Mouse (Mus musculus): Measurements from ENCODE around the gene Tnrc6c. TPM values are rescaled to one million over a fixed set of nuclear protein-coding genes. Genes with fewer than 3 reads are reported as not detected.
A peak's percentile ranks its signal among the peaks of the same experiment; 100 is the strongest.

The Tnrc6c gene
- total RNA-seq, 2 experiments from 2014 or later, result 6.3 to 6.9 TPM

DNA sequence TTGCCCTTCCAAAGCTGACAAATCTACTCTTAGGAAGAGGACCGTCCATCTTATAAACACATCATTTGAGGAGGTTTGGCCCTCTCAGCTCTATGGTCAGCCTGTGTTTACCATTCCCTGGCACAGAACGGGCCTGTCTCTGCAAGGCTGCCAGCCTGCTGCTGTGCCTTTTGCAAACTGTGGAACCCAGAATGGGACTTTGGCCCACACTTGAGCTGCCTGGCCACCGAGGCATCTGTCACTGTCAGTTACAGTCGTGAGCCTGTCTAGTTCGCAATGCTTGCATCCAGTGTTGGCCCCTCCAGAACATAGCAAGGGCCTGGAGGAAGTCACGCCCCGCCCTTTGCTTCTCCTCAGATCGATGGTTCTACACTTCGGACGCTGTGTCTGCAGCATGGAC is 105.2 kb downstream of the Tnrc6c start:
- ATAC-seq (replicated peaks; ENCODE audit: low FRiP score, poor library complexity, severe bottlenecking), result no peak

DNA sequence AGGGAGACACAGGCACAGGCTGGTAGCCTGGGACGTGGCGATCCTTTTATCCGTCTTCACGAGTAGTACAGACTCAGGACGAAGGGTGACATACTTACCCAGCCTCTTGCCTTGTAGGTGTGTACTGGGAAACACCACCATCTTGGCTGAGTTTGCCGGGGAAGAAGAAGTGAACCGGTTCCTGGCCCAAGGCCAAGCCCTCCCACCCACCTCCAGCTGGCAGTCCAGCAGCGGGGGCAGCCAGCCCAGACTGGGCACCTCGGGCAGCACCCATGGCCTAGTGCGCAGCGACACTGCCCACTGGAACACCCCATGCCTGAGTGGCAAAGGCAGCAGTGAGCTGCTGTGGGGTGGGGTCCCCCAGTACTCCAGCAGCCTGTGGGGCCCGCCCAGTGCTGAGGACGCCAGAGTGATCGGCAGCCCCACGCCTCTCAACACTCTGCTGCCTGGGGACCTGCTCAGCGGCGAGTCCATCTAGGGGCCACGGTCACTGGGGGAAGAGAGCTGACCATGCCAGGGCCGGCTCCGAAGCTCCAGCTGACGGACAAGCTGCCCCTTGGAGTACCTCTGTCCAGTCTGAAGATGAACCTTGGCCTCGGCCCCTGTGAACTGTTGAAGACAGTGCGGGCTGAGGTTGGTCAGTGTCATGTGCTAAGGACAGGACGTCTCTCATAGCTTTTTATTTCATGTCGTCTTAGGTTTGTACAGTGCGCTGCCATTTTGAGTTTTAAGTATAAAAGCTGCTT is 106.5 kb downstream of the Tnrc6c start:
- no peak for ATAC-seq (replicated peaks; ENCODE audit: low FRiP score, poor library complexity, severe bottlenecking)

DNA sequence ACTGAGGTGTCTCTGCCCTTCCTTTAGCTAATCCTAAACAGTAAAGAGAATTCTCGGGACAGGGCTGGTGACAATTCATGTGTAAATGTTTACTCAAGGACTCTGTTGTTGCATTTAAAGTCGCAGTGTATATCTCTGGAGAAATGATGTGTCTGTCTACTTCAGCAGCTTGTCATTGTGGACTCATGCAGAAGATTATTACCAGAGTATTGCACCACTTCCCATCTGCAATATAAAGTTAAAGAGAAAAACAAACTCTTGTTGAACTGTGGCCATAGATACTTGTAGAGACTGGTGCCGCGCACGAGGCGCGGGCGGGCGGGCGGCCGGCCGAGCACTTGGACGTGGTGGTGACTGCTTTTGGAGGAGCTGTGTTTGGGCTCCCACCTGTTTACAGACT is 107.7 kb downstream of the Tnrc6c start:
- no peak for ATAC-seq (replicated peaks; ENCODE audit: low FRiP score, poor library complexity, severe bottlenecking)

DNA sequence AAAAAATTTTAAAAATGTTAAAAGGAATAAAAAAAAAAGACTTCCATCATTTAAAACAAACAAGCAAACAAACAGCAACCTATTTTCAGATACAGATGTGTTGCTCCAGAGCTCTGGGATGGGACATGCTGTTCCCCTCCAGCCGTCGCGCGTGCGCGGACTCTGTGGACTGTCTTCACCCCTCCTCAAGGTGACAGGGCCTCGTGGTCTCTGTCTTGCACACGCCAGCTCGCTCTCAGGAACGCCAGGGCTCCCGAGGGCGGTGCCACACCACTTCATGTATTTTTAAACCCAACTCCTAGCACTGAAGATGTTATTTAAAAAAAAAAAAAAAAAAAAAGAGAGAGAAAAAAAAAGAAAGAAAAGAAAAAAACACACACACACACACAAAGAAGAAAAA is 108.2 kb downstream of the Tnrc6c start:
- no peak for ATAC-seq (replicated peaks; ENCODE audit: low FRiP score, poor library complexity, severe bottlenecking)

DNA sequence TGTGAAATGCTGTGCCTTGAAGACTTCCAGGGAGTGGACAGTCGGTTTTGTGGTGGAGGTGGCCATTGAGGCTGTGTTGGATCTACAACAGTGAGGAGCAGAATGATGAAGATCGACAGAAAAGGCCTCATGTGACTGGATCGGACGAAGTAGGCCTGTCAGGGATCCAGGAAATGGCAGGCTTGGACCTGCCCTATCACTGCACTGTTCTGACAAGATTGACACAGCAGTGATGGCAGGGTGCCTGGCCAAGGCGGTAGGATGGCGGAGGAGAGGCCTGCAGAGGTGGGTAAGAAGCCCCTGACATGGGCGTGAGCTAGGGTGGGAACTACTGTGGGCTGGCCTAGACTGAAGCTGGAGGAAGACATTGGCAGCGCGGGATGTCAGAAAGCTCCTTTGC is 110.2 kb downstream of the Tnrc6c start:
- no peak for ATAC-seq (replicated peaks; ENCODE audit: low FRiP score, poor library complexity, severe bottlenecking)

DNA sequence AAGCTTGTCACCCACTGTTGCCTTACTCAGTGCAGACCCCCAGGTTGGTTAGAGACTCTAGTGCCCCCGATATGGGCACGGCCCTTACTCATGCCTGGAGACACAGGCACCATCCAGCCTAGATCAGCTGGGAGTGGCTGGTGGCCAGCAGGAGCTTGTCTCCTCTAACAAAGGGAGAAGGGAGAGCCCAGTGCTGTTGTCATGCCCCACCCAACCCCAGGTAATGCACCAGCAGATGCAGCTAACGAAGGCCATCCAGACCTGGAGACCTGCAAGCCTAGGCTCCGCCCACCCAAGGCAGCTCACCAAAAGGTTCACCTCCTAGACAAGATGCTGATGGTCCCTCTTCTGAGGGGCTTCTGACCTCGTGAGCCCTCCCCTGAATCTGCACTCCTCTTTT is 111.3 kb downstream of the Tnrc6c start:
- ATAC-seq (replicated peaks; ENCODE audit: low FRiP score, poor library complexity, severe bottlenecking), result no peak

DNA sequence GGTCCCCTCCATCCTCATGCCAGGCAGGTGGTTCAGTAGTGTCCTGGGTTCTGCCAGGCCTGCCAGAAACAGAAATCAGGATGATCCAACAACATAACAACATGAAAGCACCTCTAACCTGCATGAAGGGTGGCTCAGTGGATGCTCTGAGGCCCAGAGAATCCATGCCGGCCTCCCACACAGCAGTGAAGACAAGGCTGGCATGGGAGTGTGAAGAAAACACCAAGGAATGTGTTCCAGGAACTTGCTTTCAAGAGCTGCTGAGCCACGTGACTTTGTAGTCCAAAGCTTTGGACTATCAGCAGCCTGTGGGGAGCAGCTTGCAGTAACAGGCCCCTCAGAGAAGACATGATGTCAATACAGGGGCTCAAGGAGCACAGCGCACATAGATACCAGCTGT is 112.2 kb downstream of the Tnrc6c start:
- ATAC-seq (replicated peaks; ENCODE audit: low FRiP score, poor library complexity, severe bottlenecking), result no peak

DNA sequence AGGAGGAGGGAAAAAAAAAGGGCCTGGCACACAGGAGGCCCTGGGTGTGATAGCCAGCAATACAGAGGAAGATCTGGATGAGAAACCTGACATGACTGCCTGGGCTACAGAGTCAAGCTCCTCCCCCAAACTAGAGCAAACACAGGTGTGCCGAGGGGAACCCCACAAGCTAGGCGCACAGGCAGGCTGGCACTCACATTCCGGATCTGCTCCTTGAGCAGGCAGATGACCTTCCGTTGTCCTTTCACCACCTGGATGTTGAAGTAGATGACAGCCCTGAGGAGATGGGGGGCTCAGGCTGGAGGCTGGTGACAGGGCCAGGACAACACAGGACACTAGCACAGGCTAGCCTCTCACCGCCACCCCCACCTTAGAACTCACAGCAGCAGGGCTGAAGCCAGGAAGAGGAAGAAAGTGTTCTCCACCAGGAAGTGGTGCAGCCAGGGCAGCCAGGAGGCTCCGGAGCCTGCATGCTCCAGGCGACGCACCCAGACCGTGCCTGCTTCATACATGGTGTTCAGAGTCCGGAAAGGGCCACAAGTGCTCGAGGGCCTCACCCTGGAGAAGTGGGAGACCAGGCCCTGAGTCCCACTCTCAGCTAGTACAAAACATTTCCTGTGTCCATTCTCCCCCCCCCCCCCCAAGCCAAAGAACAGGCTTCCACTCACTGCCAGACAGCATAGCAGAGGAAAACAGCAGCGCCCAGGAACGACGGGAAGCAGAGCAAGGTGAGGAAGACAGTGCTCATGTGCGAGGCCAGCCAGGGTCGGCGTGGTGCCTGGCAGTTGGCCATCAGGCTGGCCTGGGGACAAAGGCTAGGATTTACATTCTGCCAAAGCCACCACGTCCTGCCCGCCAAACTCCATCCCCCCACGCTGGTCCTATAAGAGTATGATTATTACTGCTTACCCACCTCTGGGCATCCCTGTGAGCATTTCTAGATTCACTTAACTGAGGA is 114.9 kb downstream of the Tnrc6c start:
- ATAC-seq (replicated peaks; ENCODE audit: low FRiP score, poor library complexity, severe bottlenecking), result no peak

DNA sequence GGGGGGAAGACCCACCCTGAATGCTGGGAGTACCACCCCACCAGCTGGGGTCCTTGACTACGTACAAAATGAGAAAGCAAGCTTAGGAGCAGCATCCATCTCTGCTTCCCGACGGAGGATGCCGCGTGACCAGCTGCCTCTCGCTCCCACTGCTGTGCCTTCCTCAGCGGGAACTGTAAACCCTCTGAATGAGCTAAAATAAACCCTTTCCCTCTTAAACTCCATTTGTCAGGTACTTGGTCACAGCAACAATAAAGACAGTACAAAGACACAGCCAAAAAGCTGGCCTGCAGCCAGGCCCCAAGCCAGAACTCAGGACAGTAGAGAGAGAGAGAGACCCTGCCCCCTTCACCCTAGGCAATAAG is 115.6 kb downstream of the Tnrc6c start:
- ATAC-seq (replicated peaks; ENCODE audit: low FRiP score, poor library complexity, severe bottlenecking), result no peak

DNA sequence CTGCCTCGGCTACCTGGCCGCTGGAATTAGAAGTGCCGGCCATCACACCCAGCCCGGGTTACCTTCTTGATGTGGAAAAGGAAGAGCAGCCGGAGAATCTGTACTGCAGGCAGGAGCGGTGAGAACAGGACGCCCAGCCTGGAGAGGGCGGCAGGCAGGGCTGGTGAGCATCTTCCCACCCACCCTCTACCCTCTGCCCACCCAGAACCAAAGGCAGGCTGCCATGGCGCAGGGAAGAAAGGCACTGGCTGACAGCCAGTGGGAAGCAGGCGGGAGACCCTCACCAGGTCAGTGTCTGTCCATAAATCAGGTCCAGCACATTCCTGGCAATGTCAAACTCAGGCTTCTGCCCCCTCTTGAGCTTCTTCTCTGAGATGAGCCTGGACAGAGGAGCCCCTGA is 116.3 kb downstream of the Tnrc6c start:
- no peak for ATAC-seq (replicated peaks; ENCODE audit: low FRiP score, poor library complexity, severe bottlenecking)

DNA sequence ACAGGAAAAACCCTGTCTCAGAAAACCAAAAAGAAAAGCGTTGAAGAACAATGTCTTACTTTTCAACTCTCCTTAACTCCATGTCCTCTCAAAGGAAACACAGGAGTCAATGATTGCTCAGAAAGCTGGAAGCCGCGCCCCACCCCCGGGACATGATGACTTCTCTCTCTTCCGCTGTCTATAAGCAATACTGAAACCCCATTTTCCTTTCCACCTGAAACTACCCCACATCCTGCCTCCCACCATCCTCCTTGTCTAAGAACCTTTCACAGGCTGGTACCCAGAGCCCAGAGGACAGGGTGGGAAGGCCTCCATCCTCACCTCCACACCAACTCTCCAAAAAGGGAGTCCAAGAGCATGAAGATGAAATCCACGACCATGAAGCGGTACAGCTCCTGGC is 118.3 kb downstream of the Tnrc6c start:
- ATAC-seq (replicated peaks; ENCODE audit: low FRiP score, poor library complexity, severe bottlenecking), result no peak

DNA sequence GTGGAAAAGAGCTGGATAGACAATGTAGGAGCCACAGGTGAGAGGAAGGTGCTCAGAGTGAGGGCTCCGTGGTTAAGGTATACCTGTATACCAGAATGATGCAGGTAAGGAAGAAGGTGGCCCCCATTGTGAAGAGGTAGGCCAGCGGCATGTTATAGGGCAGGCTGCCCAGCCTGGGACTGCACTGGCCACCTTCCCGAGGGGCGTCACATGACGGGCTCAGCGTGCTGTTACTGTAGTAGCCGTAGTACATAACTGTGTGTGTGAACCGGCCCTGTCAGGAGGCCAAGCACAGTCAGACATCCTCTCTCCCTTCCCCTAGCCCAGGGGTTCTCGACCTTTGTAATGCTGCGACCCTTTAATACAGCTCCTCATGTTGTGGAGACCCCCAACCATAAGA is 120.8 kb downstream of the Tnrc6c start:
- no peak for ATAC-seq (replicated peaks; ENCODE audit: low FRiP score, poor library complexity, severe bottlenecking)

DNA sequence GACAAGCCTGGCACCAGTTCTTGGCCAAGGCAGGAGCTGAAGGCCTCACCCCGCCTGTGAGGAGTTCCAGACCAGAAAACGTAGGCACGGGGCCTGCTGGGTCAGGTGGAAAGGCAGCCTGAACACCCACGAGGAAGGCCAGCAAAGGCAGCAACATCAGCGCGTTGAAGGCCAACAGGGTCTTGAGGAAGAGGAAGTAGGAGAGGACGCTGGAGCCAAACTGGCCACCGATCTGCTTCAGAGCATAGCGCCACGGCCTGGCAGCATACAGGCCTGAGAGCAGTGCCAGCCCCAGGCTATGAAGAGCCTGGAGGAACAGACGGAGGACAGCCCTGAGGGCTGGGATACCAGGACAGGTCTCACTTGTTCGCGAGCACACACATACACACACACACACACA is 121.5 kb downstream of the Tnrc6c start:
- no peak for ATAC-seq (replicated peaks; ENCODE audit: low FRiP score, poor library complexity, severe bottlenecking)

DNA sequence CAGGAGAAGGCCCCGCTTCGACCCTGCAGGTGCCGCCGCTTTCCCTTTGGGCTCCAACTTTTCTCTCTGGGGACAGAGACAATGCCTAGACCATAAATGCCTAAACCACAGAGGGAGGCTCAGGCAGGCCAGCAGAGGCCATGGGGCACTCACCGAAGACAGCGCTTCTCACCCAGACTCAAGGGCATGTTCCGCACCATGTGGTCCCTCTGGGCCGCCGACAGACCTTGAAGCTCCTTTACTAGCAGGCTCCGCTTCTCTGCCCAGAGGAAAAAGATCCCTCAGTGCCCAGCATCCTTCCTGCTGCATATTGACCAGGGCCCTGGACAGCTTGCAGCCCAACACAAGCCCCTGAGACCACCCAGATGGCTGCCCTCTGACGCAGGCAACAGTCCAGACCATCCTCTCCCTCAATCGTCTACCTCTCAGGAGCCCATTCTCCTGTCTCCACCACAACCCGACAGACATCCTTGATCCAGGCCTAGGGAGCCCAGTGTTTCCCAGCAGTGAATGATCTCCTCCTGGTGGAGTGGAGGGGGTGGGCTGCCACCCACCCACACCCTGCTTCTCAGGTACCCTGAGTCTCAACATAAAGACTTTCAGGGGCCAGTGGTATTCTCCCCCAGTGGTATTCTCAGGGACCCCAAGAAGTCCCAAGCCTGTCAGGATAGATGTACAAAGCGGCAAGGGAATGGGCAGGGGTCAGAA is 122.2 kb downstream of the Tnrc6c start:
- ATAC-seq (replicated peaks; ENCODE audit: low FRiP score, poor library complexity, severe bottlenecking), result no peak

DNA sequence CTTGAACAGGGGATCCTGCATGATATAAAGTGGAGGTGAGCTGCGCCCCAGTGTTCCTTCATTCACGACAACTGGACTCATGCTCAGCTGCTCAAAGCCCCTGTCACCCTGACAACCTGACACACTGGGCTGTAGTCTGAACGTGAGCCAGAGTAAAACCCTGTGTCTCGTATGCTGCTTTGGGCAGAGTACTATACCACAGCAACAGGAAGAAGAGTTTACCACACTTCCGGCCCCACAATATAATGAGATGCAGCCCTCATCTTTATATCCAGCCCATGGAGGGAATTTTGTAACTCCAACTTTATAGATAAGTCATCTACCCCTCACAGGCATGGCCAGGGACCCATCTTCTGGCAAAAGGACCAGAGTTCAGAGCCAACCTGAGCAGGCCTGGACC is 123.0 kb downstream of the Tnrc6c start:
- no peak for ATAC-seq (replicated peaks; ENCODE audit: low FRiP score, poor library complexity, severe bottlenecking)

DNA sequence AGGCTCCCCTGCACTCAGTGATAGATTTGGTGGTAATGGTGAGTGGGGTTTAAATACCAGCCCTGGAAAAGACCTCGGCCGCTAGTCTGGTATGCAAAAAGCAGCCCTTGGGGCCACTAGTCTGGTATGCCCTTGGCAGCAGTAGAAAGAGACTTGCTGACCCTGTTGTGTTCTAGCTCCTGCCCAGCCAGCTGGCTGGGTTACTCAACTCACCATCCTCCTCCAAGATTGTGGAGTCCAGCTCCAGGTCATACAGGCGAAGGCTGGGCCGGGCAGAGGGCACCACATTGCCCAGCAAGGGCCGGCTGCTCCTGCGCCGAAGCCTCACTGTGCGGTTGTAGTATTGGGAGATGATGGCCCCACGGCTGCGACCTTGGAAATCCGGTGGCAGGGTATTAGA is 123.9 kb downstream of the Tnrc6c start:
- ATAC-seq (replicated peaks; ENCODE audit: low FRiP score, poor library complexity, severe bottlenecking), result no peak

DNA sequence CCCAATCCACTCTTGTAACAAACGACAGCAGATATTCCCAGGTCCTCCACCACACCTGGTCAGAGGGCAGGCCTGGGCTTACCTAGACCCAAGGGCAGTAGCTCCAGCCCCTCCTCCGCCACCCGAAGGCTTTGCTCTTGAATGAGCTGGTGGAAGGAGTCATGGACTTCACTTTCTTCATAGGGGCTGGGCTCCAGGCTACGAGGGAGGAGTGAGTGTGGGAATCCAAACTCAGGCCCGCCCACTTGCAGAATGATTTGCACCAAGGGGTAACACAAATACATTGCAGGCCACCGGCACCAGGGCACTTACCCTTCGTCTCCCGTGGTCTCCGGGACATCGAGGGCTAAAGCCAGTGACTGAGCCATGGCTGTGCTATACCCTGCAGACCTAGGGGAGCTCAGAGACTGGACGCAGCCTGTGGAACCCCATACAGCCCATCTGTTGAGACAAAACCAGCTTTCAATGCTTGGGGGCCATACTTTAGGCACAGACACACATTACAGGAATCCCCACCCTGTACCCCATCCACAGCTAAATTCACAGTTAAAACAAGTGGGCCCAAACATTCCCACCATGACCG is 124.9 kb downstream of the Tnrc6c start:
- peak; percentile 28 for ATAC-seq (replicated peaks; ENCODE audit: low FRiP score, poor library complexity, severe bottlenecking)

DNA sequence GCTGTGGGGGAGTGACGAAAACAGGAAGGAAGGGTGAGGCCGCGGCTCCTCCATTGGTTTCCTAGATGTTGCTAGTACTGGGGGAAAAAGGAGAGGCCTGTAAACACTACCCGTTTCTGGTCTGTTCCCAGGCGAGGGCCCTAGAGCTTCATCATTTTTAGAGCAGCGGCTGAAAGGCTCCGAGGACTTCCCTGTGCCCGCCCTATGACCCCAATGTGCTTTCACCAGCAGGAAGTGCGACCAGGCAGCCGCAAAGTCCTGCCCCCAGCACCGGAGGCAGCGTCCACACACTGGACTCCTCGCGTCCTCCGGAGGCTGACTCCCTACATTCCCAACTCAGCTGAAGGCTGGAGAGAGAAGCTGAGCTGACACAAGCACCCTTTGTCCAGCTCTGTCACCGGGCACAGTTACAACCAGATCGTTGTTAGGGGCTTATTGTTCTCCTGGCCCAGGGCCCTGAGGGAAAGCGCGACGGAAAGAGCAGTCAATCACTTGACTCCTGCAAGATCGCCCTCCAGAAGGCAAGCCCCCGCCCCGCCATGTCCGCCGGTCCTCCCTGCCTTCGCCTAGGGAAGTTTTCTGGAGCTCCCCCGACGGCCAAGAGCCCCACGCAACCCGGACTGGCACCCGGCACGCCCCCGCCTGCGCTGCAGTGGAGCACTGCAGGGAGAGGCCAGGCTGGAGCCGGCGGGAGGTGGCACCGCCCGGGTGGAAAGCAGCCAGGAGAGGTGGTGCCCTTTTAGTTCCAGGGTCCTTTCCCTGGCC is 125.5 kb downstream of the Tnrc6c start:
- peak; percentile 38 for ATAC-seq (replicated peaks; ENCODE audit: low FRiP score, poor library complexity, severe bottlenecking)

DNA sequence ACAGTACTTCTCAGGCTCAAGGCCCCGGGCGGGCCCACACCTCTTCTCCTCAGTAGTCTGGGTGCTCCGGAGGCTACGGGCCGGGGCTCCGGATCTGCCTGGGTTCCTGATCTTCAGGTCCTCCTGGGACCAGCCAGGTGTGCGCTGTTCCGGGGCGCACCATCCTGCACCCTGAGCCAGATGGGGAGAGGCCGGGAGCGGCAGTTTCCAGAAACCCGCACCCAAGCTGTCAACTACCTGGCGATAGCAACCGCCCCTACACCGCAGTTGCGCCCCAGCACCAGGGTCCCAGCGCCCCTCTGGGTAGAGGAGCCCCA is 126.1 kb downstream of the Tnrc6c start:
- peak; percentile 1; the same call in 1 of the 2 replicates for ATAC-seq (replicated peaks; ENCODE audit: low FRiP score, poor library complexity, severe bottlenecking)

Data from erythroblast, adult 5-6 weeks (primary cell).